9 mouse cellular contexts compared by ENCODE assay signal in genomic region chr6:121166098-121166552, GRCm38 (mm10). TPM values are rescaled to one million over a fixed set of nuclear protein-coding genes. Genes with fewer than 3 reads are reported as not detected.
A peak's percentile ranks its signal among the peaks of the same experiment; 100 is the strongest.
DNase-seq lines count a peak whose midpoint lies in the region; ATAC-seq and TF ChIP-seq lines count a peak whose summit lies in the region.
"Had no signal": no experiment of that assay in that cellular context is flagged by ENCODE, and none has a peak within 500 bp of the region (broad histone marks: within the 10 kb centered on the region; RNA-seq: fewer than 3 reads in every experiment).

No protein-coding gene starts in this region.

- no peak for TF ChIP-seq POLR2A in small intestine, adult 2 months (IDR thresholded peaks at IDR 0.05; ENCODE audit: low read depth, low read length)

- TF ChIP-seq CTCF in lung, postnatal 0 days (IDR thresholded peaks at IDR 0.05): no peak
- no peak for TF ChIP-seq CTCF in hindbrain, postnatal 0 days (IDR thresholded peaks at IDR 0.05; ENCODE audit: low read depth)
- TF ChIP-seq CTCF in small intestine, adult 2 months (IDR thresholded peaks at IDR 0.05; ENCODE audit: extremely low read depth, insufficient read length, insufficient replicate concordance, low read depth, low read length): no peak

- H3K4me3 ChIP-seq in lung, postnatal 0 days (ENCODE audit: low read depth, low read length): no peak overlapping the region
- no peak overlapping the region for H3K4me3 ChIP-seq in hindbrain, postnatal 0 days (ENCODE audit: low read length)
- no peak overlapping the region for H3K4me3 ChIP-seq in limb, embryonic 12.5 days (replicated peaks)
- H3K4me3 ChIP-seq in small intestine, adult 2 months (ENCODE audit: low read depth, low read length): peak overlapping the region; percentile 21

- no peaks in the 10 kb centered on the region for H3K36me3 ChIP-seq in lung, postnatal 0 days (ENCODE audit: insufficient read depth, low read length)
- H3K36me3 ChIP-seq in hindbrain, postnatal 0 days (ENCODE audit: insufficient read depth, low read length): no peaks in the 10 kb centered on the region
- no peaks in the 10 kb centered on the region for H3K36me3 ChIP-seq in limb, embryonic 12.5 days
- H3K36me3 ChIP-seq in small intestine, adult 2 months (ENCODE audit: control insufficient read depth, insufficient read depth, low read length): no peaks in the 10 kb centered on the region

- no peak for TF ChIP-seq EP300 in lung, postnatal 0 days (IDR thresholded peaks at IDR 0.05)

- ATAC-seq in lung, postnatal 0 days: peak; percentile 34; the same call in 1 of the 2 replicates
- ATAC-seq in hindbrain, postnatal 0 days: peak; percentile 43; the same call in 1 of the 2 replicates
- peak; percentile 40 for ATAC-seq in limb, embryonic 12.5 days (ENCODE audit: insufficient number of reproducible peaks, insufficient read depth, low FRiP score, low TSS enrichment, low read depth)

- DNase-seq in lung, postnatal 0 days (ENCODE audit: low spot score): no peak
- DNase-seq in lung, postnatal 10 days: no peak
- no peak for DNase-seq in hindbrain, postnatal 0 days (ENCODE audit: low spot score)
- DNase-seq in cerebellum, adult 9-10 months: no peak
- DNase-seq in adrenal gland, adult 8-10 months: no peak
- no peak for DNase-seq in urinary bladder, postnatal 25 days (ENCODE audit: low spot score)
- DNase-seq: lung, adult 18-20 months had no signal

- WGBS in lung, postnatal 0 days: 21% methylated on average over 10 of the region's 10 CpGs
- WGBS in hindbrain, postnatal 0 days: 24% methylated on average over 10 of the region's 10 CpGs
- WGBS in limb, embryonic 12.5 days: 55% methylated on average over 10 of the region's 10 CpGs
- 18% methylated on average over 10 of the region's 10 CpGs for WGBS in small intestine, adult 2 months

- no peaks in the 10 kb centered on the region for H3K9me3 ChIP-seq in lung, postnatal 0 days (ENCODE audit: low read length)
- H3K9me3 ChIP-seq in hindbrain, postnatal 0 days (ENCODE audit: low read length): no peaks in the 10 kb centered on the region
- H3K9me3 ChIP-seq in limb, embryonic 12.5 days: no peaks in the 10 kb centered on the region

- H3K9ac ChIP-seq in lung, postnatal 0 days (replicated peaks; ENCODE audit: low read depth): no peak overlapping the region
- no peak overlapping the region for H3K9ac ChIP-seq in hindbrain, postnatal 0 days (replicated peaks; ENCODE audit: low read length)
- H3K9ac ChIP-seq in limb, embryonic 12.5 days (replicated peaks): no peak overlapping the region

- H3K27ac ChIP-seq in lung, postnatal 0 days (ENCODE audit: low read length): no peak overlapping the region
- H3K27ac ChIP-seq in hindbrain, postnatal 0 days: no peak overlapping the region
- H3K27ac ChIP-seq in limb, embryonic 12.5 days: no peak overlapping the region
- peak overlapping the region; percentile 38 for H3K27ac ChIP-seq in small intestine, adult 2 months (ENCODE audit: insufficient read depth, low read depth, low read length)

- no peaks in the 10 kb centered on the region for H3K4me1 ChIP-seq in lung, postnatal 0 days (ENCODE audit: insufficient read depth, low read depth, low read length)
- no peaks in the 10 kb centered on the region for H3K4me1 ChIP-seq in hindbrain, postnatal 0 days (ENCODE audit: insufficient read depth, low read length)
- H3K4me1 ChIP-seq in limb, embryonic 12.5 days (replicated peaks): no peaks in the 10 kb centered on the region; the same call in 1 of the 2 replicates
- peaks cover 15% of the 10 kb centered on the region for H3K4me1 ChIP-seq in small intestine, adult 2 months (ENCODE audit: control insufficient read depth, insufficient read depth, insufficient read length, low read length)

- H3K27me3 ChIP-seq in lung, postnatal 0 days (replicated peaks; ENCODE audit: insufficient read depth, low read length): peaks cover 18% of the 10 kb centered on the region; the same call in 1 of the 2 replicates
- H3K27me3 ChIP-seq in hindbrain, postnatal 0 days (ENCODE audit: insufficient read depth, low read length): no peaks in the 10 kb centered on the region
- H3K27me3 ChIP-seq in limb, embryonic 12.5 days: no peaks in the 10 kb centered on the region
- no peaks in the 10 kb centered on the region for H3K27me3 ChIP-seq in small intestine, adult 2 months (ENCODE audit: control insufficient read depth, insufficient read depth, low read length)

- H3K4me2 ChIP-seq in lung, postnatal 0 days (replicated peaks; ENCODE audit: low read depth, low read length): no peak overlapping the region
- no peak overlapping the region for H3K4me2 ChIP-seq in hindbrain, postnatal 0 days (ENCODE audit: low read depth, low read length)
- no peak overlapping the region for H3K4me2 ChIP-seq in limb, embryonic 12.5 days

RNA-seq across cellular contexts. Expression of gene Pex26, which starts 17.3 kb away (rescaled TPM):
- polyA plus RNA-seq in lung, postnatal 0 days (2015; fragmentation: Nextera tagmentation; extraction: Ambion mirVana): 5.9 and 6.2 TPM in 2 replicates
- total RNA-seq in hindbrain, postnatal 0 days (2014; rRNA removed): 23.3 and 26.5 TPM in 2 replicates
- polyA plus RNA-seq in hindbrain, postnatal 0 days (2015; fragmentation: Nextera tagmentation; extraction: Ambion mirVana): 10.2 and 11.2 TPM in 2 replicates
- polyA plus RNA-seq in limb, embryonic 12.5 days (2016; fragmentation: Nextera tagmentation; extraction: Ambion mirVana): 10.0 and 10.9 TPM in 2 replicates
- 8.7 and 13.6 TPM in 2 replicates for polyA plus RNA-seq in small intestine, adult 2 months (2012; rRNA removed)
- 10 to 100 TPM; 12.8 to 16.4 (median 14.8) TPM for total RNA-seq in adrenal gland, adult 8-10 months (2022)

RNA-seq across cellular contexts. Expression of gene Mical3, which starts 35.3 kb away (rescaled TPM):
- polyA plus RNA-seq in lung, postnatal 0 days (2015; fragmentation: Nextera tagmentation; extraction: Ambion mirVana): 12.6 and 12.8 TPM in 2 replicates
- 60.2 and 66.9 TPM in 2 replicates for total RNA-seq in hindbrain, postnatal 0 days (2014; rRNA removed)
- 19.3 and 19.8 TPM in 2 replicates for polyA plus RNA-seq in hindbrain, postnatal 0 days (2015; fragmentation: Nextera tagmentation; extraction: Ambion mirVana)
- polyA plus RNA-seq in limb, embryonic 12.5 days (2016; fragmentation: Nextera tagmentation; extraction: Ambion mirVana): 10.0 and 10.8 TPM in 2 replicates
- 6.1 and 8.9 TPM in 2 replicates for polyA plus RNA-seq in small intestine, adult 2 months (2012; rRNA removed)
- total RNA-seq in adrenal gland, adult 8-10 months (2022): 10 to 100 TPM; 41.6 to 78.2 (median 55.4) TPM

RNA-seq across cellular contexts. Expression of gene Tuba8, which starts 44.4 kb away (rescaled TPM):
- 12.1 and 13.9 TPM in 2 replicates for polyA plus RNA-seq in lung, postnatal 0 days (2015; fragmentation: Nextera tagmentation; extraction: Ambion mirVana)
- 1.3 and 3.6 TPM in 2 replicates for total RNA-seq in hindbrain, postnatal 0 days (2014; rRNA removed)
- 2.0 and 2.6 TPM in 2 replicates for polyA plus RNA-seq in hindbrain, postnatal 0 days (2015; fragmentation: Nextera tagmentation; extraction: Ambion mirVana)
- 0.20 and 0.29 TPM in 2 replicates for polyA plus RNA-seq in limb, embryonic 12.5 days (2016; fragmentation: Nextera tagmentation; extraction: Ambion mirVana)
- polyA plus RNA-seq in small intestine, adult 2 months (2012; rRNA removed): 0.18 and 0.25 TPM in 2 replicates
- total RNA-seq in adrenal gland, adult 8-10 months (2022): 1 to 10 TPM; 1.8 to 7.9 (median 4.5) TPM
